Mouse (Mus musculus): ENCODE data around the gene Htr3a. TPM values are rescaled to one million over a fixed set of nuclear protein-coding genes. Genes with fewer than 3 reads are reported as not detected.

The Htr3a gene
- polyA plus RNA-seq (2014; fragmentation: Nextera tagmentation; extraction: Ambion mirVana): 0.63 and 1.0 TPM in 2 replicates

DNA sequence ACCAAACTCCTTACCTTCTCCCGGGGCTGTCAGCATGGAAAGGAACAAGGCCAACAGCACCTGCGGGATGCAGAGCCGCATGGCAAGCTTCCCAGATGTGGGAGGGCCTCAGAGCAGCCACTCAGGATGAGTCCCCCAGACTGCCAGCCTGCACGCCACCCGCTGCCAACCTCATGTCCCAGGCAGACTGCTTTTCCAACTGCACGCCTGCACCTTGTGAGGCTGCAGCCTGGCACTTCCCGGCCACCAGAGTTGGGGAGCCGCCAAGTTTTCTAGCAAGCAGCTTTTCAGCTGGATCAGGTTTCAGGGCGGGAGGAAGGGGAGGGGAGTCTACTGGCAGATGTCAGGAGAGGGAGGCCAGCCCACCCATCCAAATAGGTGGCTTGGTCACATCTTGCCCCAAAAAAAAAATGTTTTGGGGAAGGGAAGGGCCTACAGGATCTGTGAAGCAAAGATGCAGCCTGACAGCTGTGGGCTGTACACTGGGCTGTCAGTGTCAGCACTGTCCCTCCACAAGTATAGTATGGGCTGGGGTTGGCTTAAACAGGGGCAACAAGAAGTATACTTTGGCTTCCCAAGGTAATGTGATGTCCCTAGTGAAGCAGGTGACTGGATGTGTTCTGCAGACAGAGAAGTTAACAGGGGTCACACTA is at the start of gene Htr3a:
Gene Htr3a, minus strand, starts transcription at position 215 of the 653 bp plus-strand sequence.
- Histone ChIP-seq H3K9me3 (ENCODE audit: control insufficient read depth, low read length) (no peaks in the 10 kb centered on the region), H3K4me3 (replicated peaks; ENCODE audit: low read depth, low read length) (no peak within 1 kb of the TSS), H3K9ac (replicated peaks; ENCODE audit: low read length) (no peak within 1 kb of the TSS), H3K27me3 (ENCODE audit: control insufficient read depth, insufficient read depth, low read length) (no peaks in the 10 kb centered on the region), H3K4me2 (ENCODE audit: low read length) (no peak within 1 kb of the TSS), H3K4me1 (ENCODE audit: control insufficient read depth, insufficient read depth, low read length) (peaks cover 4% of the 10 kb centered on the region; the same call in 1 of the 2 replicates), H3K27ac (replicated peaks; ENCODE audit: low read depth, low read length) (peak within 1 kb of the TSS; percentile 20; the same call in 1 of the 2 replicates), H3K36me3 (ENCODE audit: control insufficient read depth, insufficient read depth, low read length) (no peaks in the 10 kb centered on the region)
- ATAC-seq (ENCODE audit: low FRiP score, low TSS enrichment) (peak; percentile 72; the same call in 1 of the 2 replicates), DNase-seq (peak; percentile 81)
- WGBS: 4% methylated on average over 9 of the region's 9 CpGs

DNA sequence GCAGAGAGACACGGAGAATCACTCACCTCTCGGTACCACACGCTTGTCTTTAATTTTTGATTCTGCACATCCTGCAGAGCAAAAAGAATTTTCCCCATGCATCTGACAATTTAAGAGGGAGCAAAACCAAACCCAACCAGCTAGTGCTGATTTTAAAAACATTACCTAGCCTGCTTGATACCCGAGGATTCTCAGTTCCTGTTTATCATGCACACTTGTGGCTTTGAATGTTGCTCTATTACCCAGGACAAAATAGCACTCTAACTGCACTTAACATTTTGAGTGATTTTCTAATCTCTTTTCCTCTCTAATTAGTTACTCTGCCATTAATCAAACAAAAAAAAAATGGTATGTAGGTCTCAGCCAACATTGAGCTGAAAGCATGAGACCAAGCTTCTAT is 36.7 kb upstream of the Htr3a start:
- Histone ChIP-seq H3K4me2 (ENCODE audit: low read length) (no peak overlapping the region), H3K9me3 (ENCODE audit: control insufficient read depth, low read length) (no peaks in the 10 kb centered on the region), H3K9ac (replicated peaks; ENCODE audit: low read length) (no peak overlapping the region), H3K4me1 (ENCODE audit: control insufficient read depth, insufficient read depth, low read length) (no peaks in the 10 kb centered on the region), H3K27ac (replicated peaks; ENCODE audit: low read depth, low read length) (no peak overlapping the region), H3K36me3 (ENCODE audit: control insufficient read depth, insufficient read depth, low read length) (no peaks in the 10 kb centered on the region), H3K27me3 (ENCODE audit: control insufficient read depth, insufficient read depth, low read length) (no peaks in the 10 kb centered on the region), H3K4me3 (replicated peaks; ENCODE audit: low read depth, low read length) (no peak overlapping the region)
- no peak for DNase-seq
- WGBS: 94% methylated on average over 4 of the region's 4 CpGs
- no peak for ATAC-seq (ENCODE audit: low FRiP score, low TSS enrichment)

DNA sequence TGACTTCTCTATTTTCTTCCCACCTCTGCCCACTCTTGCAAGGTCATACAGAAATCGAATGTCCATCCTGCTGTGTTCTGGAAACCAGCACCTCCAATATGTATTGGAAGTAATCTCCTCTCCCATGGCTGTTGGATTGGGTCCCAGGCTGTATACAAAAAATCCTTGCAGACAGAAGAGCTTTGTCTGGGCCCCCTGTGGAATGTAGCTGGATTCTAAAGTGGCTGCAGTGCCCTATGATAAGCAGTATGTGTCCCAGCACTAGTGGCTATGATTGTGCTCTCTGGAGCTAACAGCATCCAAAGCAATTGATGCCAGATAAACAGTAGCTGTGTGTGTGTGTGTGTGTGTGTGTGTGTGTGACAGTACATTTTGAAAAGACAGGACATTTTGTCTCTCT is 31.4 kb upstream of the Htr3a start:
- 70% methylated on average over 1 of the region's 1 CpGs for WGBS
- Histone ChIP-seq H3K4me1 (ENCODE audit: control insufficient read depth, insufficient read depth, low read length) (no peaks in the 10 kb centered on the region), H3K27me3 (ENCODE audit: control insufficient read depth, insufficient read depth, low read length) (no peaks in the 10 kb centered on the region), H3K4me2 (ENCODE audit: low read length) (no peak overlapping the region), H3K9me3 (ENCODE audit: control insufficient read depth, low read length) (no peaks in the 10 kb centered on the region), H3K36me3 (ENCODE audit: control insufficient read depth, insufficient read depth, low read length) (no peaks in the 10 kb centered on the region), H3K4me3 (replicated peaks; ENCODE audit: low read depth, low read length) (no peak overlapping the region), H3K27ac (replicated peaks; ENCODE audit: low read depth, low read length) (no peak overlapping the region), H3K9ac (replicated peaks; ENCODE audit: low read length) (no peak overlapping the region)
- ATAC-seq (ENCODE audit: low FRiP score, low TSS enrichment) (no peak), DNase-seq (peak; percentile 32)

DNA sequence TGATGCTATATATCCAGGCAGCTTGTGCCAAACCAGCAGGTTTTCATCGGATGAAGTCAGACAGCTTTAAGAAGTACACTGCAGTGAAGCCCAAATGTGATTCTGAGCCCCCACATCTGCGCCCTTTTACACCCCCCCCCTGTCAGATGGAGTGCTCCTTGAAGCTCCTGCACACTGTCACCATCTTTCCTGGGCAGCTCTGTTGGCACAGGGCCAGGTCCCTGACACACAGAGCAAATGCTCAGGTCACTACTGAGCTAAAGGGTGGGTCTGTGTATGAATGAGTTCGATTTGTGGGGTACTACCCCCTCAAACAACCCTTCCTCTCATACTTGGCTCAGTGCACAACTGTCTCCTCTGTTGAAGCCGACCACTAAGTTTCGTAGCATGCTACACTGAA is 18.5 kb upstream of the Htr3a start:
- no peak overlapping the region for H3K27ac ChIP-seq (replicated peaks; ENCODE audit: low read depth, low read length)
- no peak overlapping the region for H3K4me2 ChIP-seq (ENCODE audit: low read length)
- no peaks in the 10 kb centered on the region for H3K36me3 ChIP-seq (ENCODE audit: control insufficient read depth, insufficient read depth, low read length)
- no peaks in the 10 kb centered on the region for H3K9me3 ChIP-seq (ENCODE audit: control insufficient read depth, low read length)
- H3K9ac ChIP-seq (replicated peaks; ENCODE audit: low read length): no peak overlapping the region
- H3K27me3 ChIP-seq (ENCODE audit: control insufficient read depth, insufficient read depth, low read length): no peaks in the 10 kb centered on the region
- 84% methylated on average over 5 of the region's 5 CpGs for WGBS
- DNase-seq (no peak), ATAC-seq (ENCODE audit: low FRiP score, low TSS enrichment) (no peak)
- H3K4me3 ChIP-seq (replicated peaks; ENCODE audit: low read depth, low read length): no peak overlapping the region
- no peaks in the 10 kb centered on the region; the same call in 1 of the 2 replicates for H3K4me1 ChIP-seq (ENCODE audit: control insufficient read depth, insufficient read depth, low read length)

DNA sequence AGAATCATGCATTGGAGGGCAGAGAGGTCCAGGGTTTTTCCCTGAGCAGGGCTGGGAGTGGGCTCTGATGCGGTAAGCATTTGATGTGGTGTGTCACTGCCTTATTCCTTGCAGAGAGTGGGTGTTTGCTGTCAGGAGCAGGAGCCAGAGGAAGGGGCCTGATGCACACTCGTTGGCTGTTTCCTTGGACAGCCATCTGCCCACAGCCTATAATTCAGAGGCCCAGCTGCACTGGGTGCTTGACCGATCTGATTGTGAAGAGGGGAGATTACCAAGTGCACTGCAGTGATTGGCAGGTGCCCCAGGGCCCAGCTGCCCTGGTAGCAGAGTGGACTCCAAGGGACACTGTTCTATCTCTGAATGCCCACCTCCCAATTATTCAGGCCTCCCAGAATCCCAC is 17.9 kb upstream of the Htr3a start:
- Histone ChIP-seq H3K4me1 (ENCODE audit: control insufficient read depth, insufficient read depth, low read length) (no peaks in the 10 kb centered on the region; the same call in 1 of the 2 replicates), H3K4me3 (replicated peaks; ENCODE audit: low read depth, low read length) (no peak overlapping the region), H3K4me2 (ENCODE audit: low read length) (no peak overlapping the region), H3K27me3 (ENCODE audit: control insufficient read depth, insufficient read depth, low read length) (no peaks in the 10 kb centered on the region), H3K36me3 (ENCODE audit: control insufficient read depth, insufficient read depth, low read length) (no peaks in the 10 kb centered on the region), H3K27ac (replicated peaks; ENCODE audit: low read depth, low read length) (no peak overlapping the region), H3K9ac (replicated peaks; ENCODE audit: low read length) (no peak overlapping the region), H3K9me3 (ENCODE audit: control insufficient read depth, low read length) (no peaks in the 10 kb centered on the region)
- DNase-seq: peak; percentile 26
- no peak for ATAC-seq (ENCODE audit: low FRiP score, low TSS enrichment)
- 22% methylated on average over 3 of the region's 3 CpGs for WGBS

DNA sequence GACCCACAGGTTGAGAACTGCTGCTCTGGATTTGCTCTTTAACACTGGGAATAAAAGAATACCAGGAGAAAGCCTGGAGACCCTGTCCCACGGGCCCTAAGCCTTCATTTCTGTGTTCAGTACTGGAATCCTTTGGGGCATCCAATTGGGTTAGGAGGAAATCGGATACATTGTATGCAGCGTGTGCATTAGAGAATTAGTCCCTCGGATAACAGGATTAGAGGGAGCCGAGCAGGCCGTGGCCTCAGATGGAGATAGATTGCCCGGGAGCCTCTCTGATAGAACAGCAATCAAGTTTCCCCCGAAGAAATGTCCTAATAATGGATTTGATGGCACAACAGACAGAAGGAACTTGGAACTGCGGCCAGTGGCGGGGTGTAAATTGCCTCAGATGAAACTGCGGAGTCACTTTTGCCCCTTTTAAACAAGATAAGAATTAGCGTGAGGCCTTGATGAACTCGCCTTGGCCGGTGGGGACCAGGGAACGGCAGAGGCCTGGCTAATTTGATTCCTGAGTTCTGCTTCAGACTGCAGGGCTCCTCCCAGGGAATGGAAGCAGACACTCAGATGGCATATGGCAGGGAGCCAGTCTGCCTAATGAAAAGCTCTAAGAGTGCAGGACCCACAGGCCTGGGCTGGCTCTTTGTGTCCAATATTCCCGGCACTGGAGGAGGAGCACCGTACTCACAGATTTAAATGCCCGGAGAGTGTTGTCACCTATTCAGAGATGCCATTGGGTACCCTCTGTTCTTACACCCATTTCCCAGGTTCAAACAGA is 5.3 kb upstream of the Htr3a start:
- Histone ChIP-seq H3K27ac (replicated peaks; ENCODE audit: low read depth, low read length) (peak overlapping the region; percentile 62), H3K4me1 (ENCODE audit: control insufficient read depth, insufficient read depth, low read length) (0 out of 2 replicates have a peak, but pooled peaks cover 15% of the 10 kb centered on the region), H3K4me2 (ENCODE audit: low read length) (no peak overlapping the region), H3K9ac (replicated peaks; ENCODE audit: low read length) (0 out of 2 replicates have a peak overlapping the region, but pooled peaks have one; percentile 1), H3K36me3 (ENCODE audit: control insufficient read depth, insufficient read depth, low read length) (no peaks in the 10 kb centered on the region), H3K4me3 (replicated peaks; ENCODE audit: low read depth, low read length) (no peak overlapping the region), H3K9me3 (ENCODE audit: control insufficient read depth, low read length) (no peaks in the 10 kb centered on the region), H3K27me3 (ENCODE audit: control insufficient read depth, insufficient read depth, low read length) (no peaks in the 10 kb centered on the region)
- ATAC-seq (ENCODE audit: low FRiP score, low TSS enrichment): no peak
- peak; percentile 83 for DNase-seq
- WGBS: 18% methylated on average over 18 of the region's 18 CpGs

DNA sequence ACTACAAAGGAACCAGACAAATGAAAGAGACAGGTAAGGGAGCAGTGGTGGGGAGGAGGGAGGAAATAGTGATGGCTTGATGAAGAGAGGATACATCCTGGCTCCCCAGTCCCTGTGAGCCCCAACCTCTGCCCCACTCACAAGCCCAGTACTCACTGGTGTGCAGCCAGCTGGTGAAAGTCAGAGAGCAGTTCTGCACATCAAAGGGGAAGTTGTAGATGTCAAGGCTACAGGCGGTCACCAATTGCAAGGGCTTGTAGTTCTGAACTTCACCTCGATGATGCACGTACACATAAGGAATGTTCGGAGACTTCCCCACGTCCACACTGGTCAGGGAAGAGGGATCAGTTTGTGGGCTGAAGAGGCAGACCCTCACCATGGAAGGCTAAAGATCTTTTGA is 6.5 kb downstream of the Htr3a start:
- WGBS: 87% methylated on average over 5 of the region's 5 CpGs
- Histone ChIP-seq H3K9ac (replicated peaks; ENCODE audit: low read length) (no peak overlapping the region), H3K27me3 (ENCODE audit: control insufficient read depth, insufficient read depth, low read length) (no peaks in the 10 kb centered on the region), H3K9me3 (ENCODE audit: control insufficient read depth, low read length) (no peaks in the 10 kb centered on the region), H3K4me3 (replicated peaks; ENCODE audit: low read depth, low read length) (no peak overlapping the region), H3K27ac (replicated peaks; ENCODE audit: low read depth, low read length) (no peak overlapping the region), H3K4me1 (ENCODE audit: control insufficient read depth, insufficient read depth, low read length) (no peaks in the 10 kb centered on the region), H3K4me2 (ENCODE audit: low read length) (no peak overlapping the region), H3K36me3 (ENCODE audit: control insufficient read depth, insufficient read depth, low read length) (no peaks in the 10 kb centered on the region)
- ATAC-seq (ENCODE audit: low FRiP score, low TSS enrichment) (no peak), DNase-seq (no peak)

DNA sequence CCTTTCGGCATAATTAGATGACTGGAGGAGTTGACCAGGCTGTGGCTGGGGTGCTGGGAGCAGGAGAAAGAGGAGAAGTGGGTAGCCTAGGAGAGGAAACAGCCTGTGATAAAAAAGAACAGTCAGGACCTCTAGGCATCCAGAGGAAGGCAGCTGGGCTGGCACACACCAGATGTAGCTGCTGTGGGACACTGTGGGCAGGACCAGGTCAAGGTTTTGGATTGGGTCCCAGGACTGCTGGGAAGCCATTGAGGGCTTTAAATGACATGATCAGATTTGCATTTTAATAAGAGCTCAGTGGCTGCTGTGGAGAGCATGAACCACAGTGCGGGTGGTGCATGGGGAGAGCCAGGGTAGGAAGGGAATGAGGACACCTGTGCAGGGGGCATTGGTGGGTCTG is 7.1 kb downstream of the Htr3a start:
- ATAC-seq (ENCODE audit: low FRiP score, low TSS enrichment): no peak
- Histone ChIP-seq H3K4me3 (replicated peaks; ENCODE audit: low read depth, low read length) (no peak overlapping the region), H3K9me3 (ENCODE audit: control insufficient read depth, low read length) (no peaks in the 10 kb centered on the region), H3K9ac (replicated peaks; ENCODE audit: low read length) (no peak overlapping the region), H3K4me1 (ENCODE audit: control insufficient read depth, insufficient read depth, low read length) (no peaks in the 10 kb centered on the region), H3K27me3 (ENCODE audit: control insufficient read depth, insufficient read depth, low read length) (no peaks in the 10 kb centered on the region), H3K36me3 (ENCODE audit: control insufficient read depth, insufficient read depth, low read length) (no peaks in the 10 kb centered on the region), H3K4me2 (ENCODE audit: low read length) (no peak overlapping the region), H3K27ac (replicated peaks; ENCODE audit: low read depth, low read length) (no peak overlapping the region)
- DNase-seq: peak; percentile 32
- WGBS: 50% methylated on average over 2 of the region's 2 CpGs
